Mouse (Mus musculus) layer of hippocampus, adult 9-11 months (tissue): ENCODE measurements around the gene Ndufv1.
"Not testable (repeated sequence)": the region's sequence is repeated elsewhere in the genome, so short reads cannot be mapped to it uniquely, and the experiment has no call there.

ENCODE experiments used
- DNase-seq: peaks from one replicate; pipeline ENCODE4 v3.0.0; 2022

The Ndufv1 gene

GRCm38 (mm10) chr19:4012432-4013022, at the start of gene Ndufv1:
Gene Ndufv1, minus strand, starts transcription at chr19:4012806.
- peak; percentile 99 for DNase-seq

- DNase-seq = no peak
Measured at GRCm38 (mm10) chr19:4060899-4061465, 48.4 kb upstream of the Ndufv1 start.

- DNase-seq = not testable (repeated sequence)
Measured at GRCm38 (mm10) chr19:4060044-4060898, 47.7 kb upstream of the Ndufv1 start.

GRCm38 (mm10) chr19:4059069-4059740, 46.6 kb upstream of the Ndufv1 start, which contains the start of gene Gstp3:
Gene Gstp3, minus strand, starts transcription at chr19:4059569.
- DNase-seq = no peak

GRCm38 (mm10) chr19:4058581-4058980, 46.0 kb upstream of the Ndufv1 start:
- DNase-seq = no peak

GRCm38 (mm10) chr19:4057962-4058361, 45.4 kb upstream of the Ndufv1 start:
- no peak for DNase-seq

GRCm38 (mm10) chr19:4057389-4057788, 44.8 kb upstream of the Ndufv1 start:
- no peak for DNase-seq

GRCm38 (mm10) chr19:4056727-4057126, 44.1 kb upstream of the Ndufv1 start:
- DNase-seq = no peak

GRCm38 (mm10) chr19:4055947-4056693, 43.5 kb upstream of the Ndufv1 start:
- DNase-seq = no peak

GRCm38 (mm10) chr19:4055216-4055946, 42.8 kb upstream of the Ndufv1 start:
- DNase-seq = no peak

- no peak for DNase-seq
Measured at GRCm38 (mm10) chr19:4054613-4055012, 42.0 kb upstream of the Ndufv1 start.

GRCm38 (mm10) chr19:4052516-4053030, 40.0 kb upstream of the Ndufv1 start:
- no peak for DNase-seq

GRCm38 (mm10) chr19:4051741-4052515, 39.3 kb upstream of the Ndufv1 start:
- DNase-seq = no peak

- no peak for DNase-seq
Measured at GRCm38 (mm10) chr19:4051016-4051415, 38.4 kb upstream of the Ndufv1 start.

- not testable (repeated sequence) for DNase-seq
Measured at GRCm38 (mm10) chr19:4049069-4049468, 36.5 kb upstream of the Ndufv1 start.

GRCm38 (mm10) chr19:4047859-4048258, 35.3 kb upstream of the Ndufv1 start:
- DNase-seq = peak; percentile 41

GRCm38 (mm10) chr19:4046866-4047254, 34.3 kb upstream of the Ndufv1 start:
- DNase-seq = no peak

GRCm38 (mm10) chr19:4045966-4046865, 33.6 kb upstream of the Ndufv1 start, which contains the start of gene Gstp2:
Gene Gstp2, minus strand, starts transcription at chr19:4046023.
- DNase-seq = peak; percentile 91

GRCm38 (mm10) chr19:4044109-4044508, 31.5 kb upstream of the Ndufv1 start:
- not testable (repeated sequence) for DNase-seq

GRCm38 (mm10) chr19:4042124-4042523, 29.5 kb upstream of the Ndufv1 start:
- DNase-seq = no peak
